Mouse (Mus musculus): ENCODE results near the gene Ino80e.

- no peak for TF ChIP-seq EP300 (IDR thresholded peaks at IDR 0.05; ENCODE audit: low read depth)
- TF ChIP-seq CTCF (IDR thresholded peaks at IDR 0.05; ENCODE audit: low read depth) = no peak
These were observed 46.4 kb downstream of the Ino80e start for GRCm38 (mm10) chr7:126815726-126816222.

Data from liver, embryonic 14.5 days (tissue).